Mouse (Mus musculus) bone marrow macrophage, adult 2 months (primary cell): ENCODE measurements at regions not wholly inside any gene's neighbourhood (a gene's known extent, or its start where the extent isn't known, plus 50 kb on each side); places are given as distances from the start of the nearest gene placed in this dataset.

Experiments
- H3K27ac ChIP-seq: 2 replicates; pipeline ENCODE4 v1.5.1; 2012; ENCODE audit warnings: low read depth, low read length; ENCODE audit not compliant: insufficient read depth
- H3K4me1 ChIP-seq: 2 replicates; pipeline ENCODE4 v1.6.1; 2012; ENCODE audit warnings: low read length; ENCODE audit not compliant: control insufficient read depth, insufficient read depth
- H3K4me3 ChIP-seq: 2 replicates; pipeline ENCODE4 v1.5.1; 2012; ENCODE audit warnings: mild to moderate bottlenecking, low read length, moderate library complexity; ENCODE audit not compliant: insufficient read depth
- CTCF ChIP-seq: IDR thresholded peaks from 2 replicates; pipeline ENCODE4 v1.5.1; 2012; ENCODE audit warnings: low read depth, mild to moderate bottlenecking, low read length, moderate library complexity
- POLR2A ChIP-seq: IDR thresholded peaks from 2 replicates; pipeline ENCODE4 v1.6.1; 2012; ENCODE audit warnings: mild to moderate bottlenecking, low read depth, low read length, borderline replicate concordance

- Histone ChIP-seq H3K4me1 (no peaks in the 10 kb centered on the region), H3K4me3 (no peak overlapping the region), H3K27ac (no peak overlapping the region)
- TF ChIP-seq CTCF = no peak
- TF ChIP-seq POLR2A = no peak
Measured at GRCm38 (mm10) chr8:103851286-103851685, 250.1 kb upstream of the Cdh5 start.

- no peak overlapping the region for H3K27ac ChIP-seq
- no peak for TF ChIP-seq POLR2A
- TF ChIP-seq CTCF = no peak
- H3K4me1 ChIP-seq = no peaks in the 10 kb centered on the region
- no peak overlapping the region for H3K4me3 ChIP-seq
Measured at GRCm38 (mm10) chr8:103853048-103853447, 248.4 kb upstream of the Cdh5 start.

DNA sequence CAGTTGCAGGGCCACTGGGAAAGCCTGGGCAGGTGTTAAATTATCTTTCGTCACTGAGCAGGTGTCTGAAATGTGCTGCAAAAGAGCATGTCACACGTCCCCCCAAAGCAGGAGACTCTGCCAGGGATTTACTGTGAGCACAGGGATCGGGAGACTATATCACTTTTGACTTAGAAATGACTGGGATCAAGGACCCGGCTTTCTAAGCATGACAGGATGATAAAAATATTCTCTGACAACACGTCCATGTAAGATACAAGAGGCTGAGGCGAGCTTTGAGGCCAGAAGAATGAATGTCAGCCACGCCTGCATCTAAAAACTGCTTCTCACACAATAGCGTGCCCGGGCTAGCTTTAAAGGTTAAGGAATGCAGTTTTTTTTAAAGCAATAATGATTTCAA lies 246.1 kb upstream of the Cdh5 start:
- H3K27ac ChIP-seq = no peak overlapping the region
- H3K4me1 ChIP-seq = no peaks in the 10 kb centered on the region
- TF ChIP-seq CTCF (no peak), POLR2A (no peak)
- no peak overlapping the region for H3K4me3 ChIP-seq

GRCm38 (mm10) chr8:103859130-103859529 lies 242.3 kb upstream of the Cdh5 start:
- no peak for TF ChIP-seq POLR2A
- TF ChIP-seq CTCF = no peak
- no peak overlapping the region for H3K4me3 ChIP-seq

GRCm38 (mm10) chr8:103873598-103874502 lies 227.6 kb upstream of the Cdh5 start:
- no peak overlapping the region for H3K4me3 ChIP-seq
- TF ChIP-seq CTCF (no peak), POLR2A (no peak)
- no peaks in the 10 kb centered on the region for H3K4me1 ChIP-seq
- H3K27ac ChIP-seq = no peak overlapping the region

More at GRCm38 (mm10) chr8:103859130-103859529, 242.3 kb upstream of the Cdh5 start:
- H3K27ac ChIP-seq = no peak overlapping the region
- H3K4me1 ChIP-seq = no peaks in the 10 kb centered on the region

DNA sequence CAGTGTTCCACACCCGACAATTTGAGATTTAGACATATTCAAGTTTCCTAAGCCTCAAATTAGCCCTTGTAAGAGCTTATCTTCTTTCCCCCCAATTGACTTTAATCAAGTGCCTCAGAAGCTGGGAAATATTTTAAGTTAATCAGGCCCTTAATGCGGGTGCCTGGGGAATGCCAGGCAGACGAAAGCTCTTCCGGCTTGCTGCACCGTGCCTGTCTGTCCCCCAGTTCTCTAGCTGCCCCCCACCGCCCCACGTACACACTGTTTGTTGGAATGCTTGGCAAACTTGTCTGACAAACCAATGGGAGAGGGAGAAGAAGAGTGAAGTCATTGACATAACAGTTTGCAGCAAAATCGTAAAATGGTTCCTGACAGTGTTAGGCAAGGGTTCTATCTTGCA lies 226.9 kb upstream of the Cdh5 start:
- Histone ChIP-seq H3K27ac (no peak overlapping the region), H3K4me3 (no peak overlapping the region), H3K4me1 (no peaks in the 10 kb centered on the region)
- TF ChIP-seq POLR2A = no peak
- TF ChIP-seq CTCF = no peak

- Histone ChIP-seq H3K4me3 (no peak overlapping the region), H3K27ac (no peak overlapping the region), H3K4me1 (no peaks in the 10 kb centered on the region)
- TF ChIP-seq CTCF (no peak), POLR2A (no peak)
Measured at GRCm38 (mm10) chr8:103879505-103879904, 221.9 kb upstream of the Cdh5 start.

- Histone ChIP-seq H3K27ac (no peak overlapping the region), H3K4me3 (no peak overlapping the region), H3K4me1 (no peaks in the 10 kb centered on the region)
- TF ChIP-seq CTCF (no peak), POLR2A (no peak)
Measured at GRCm38 (mm10) chr8:103880431-103881145, 220.8 kb upstream of the Cdh5 start.

DNA sequence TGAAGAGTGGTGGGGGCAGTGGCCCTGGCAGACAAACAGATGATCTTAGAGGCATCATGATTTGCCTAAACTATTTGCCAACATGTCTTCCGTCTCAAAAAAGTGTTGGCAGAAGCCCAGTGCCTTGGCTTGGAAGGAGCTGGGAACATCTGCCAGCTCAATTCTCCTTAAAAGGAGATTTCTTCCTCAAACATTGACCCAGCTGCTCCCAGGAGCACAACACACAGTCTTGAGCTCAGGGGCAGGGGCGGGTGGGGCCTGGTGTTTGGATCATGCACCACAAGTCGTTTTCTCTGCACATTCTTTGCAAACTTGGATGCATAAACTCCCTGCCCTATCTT lies 220.3 kb upstream of the Cdh5 start:
- Histone ChIP-seq H3K4me1 (no peaks in the 10 kb centered on the region), H3K4me3 (no peak overlapping the region)
- TF ChIP-seq CTCF = no peak
- no peak for TF ChIP-seq POLR2A

More for the DNA sequence above, 220.3 kb upstream of the Cdh5 start:
- no peak overlapping the region for H3K27ac ChIP-seq
